Mouse (Mus musculus) thymus, postnatal 36 days (tissue): ENCODE data around the gene Irs1.

ENCODE experiments used
- DNase-seq, 2 experiments: peaks; one replicate each; pipeline ENCODE4 v3.0.0; 2022; ENCODE audit warnings: mixed read lengths in 2 of 2

The Irs1 gene

DNA sequence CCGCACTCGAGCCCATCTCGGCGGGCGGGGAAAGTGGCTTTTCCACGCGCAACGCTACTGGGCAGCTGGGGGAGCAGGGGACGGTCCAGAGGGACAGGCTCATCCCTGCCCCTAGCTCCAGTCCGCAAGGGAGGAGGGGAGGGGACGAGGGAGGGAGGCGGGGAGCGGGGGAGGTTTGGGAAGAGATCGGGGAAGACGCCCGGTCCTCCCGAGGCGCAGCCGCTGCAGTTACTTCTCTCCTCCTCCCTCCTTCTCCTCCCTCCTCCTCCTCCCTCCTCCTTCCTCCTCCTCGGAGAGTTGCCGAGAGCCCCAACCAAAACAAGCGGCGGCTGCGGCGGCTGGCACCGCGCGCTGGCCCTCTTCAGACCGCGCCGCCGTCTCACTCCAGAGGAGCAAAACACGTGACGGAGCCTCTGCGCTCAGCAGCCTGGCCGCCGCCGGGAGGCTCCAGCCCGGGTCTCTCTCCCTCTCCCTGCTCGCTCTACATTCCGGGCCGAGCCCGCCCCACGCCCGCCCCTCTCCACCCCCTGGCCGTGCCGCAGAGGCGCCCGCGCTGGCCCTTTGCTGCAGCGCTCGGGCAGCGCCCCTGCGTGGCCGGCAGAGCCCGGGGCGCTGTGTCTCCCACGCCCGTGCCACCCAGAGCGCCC, at the start of gene Irs1:
Gene Irs1 (minus strand): TSS at position 266 of the 647 bp plus-strand sequence.
- peak; percentile 22 to 38 for DNase-seq

- DNase-seq, result no peak
Measured at GRCm38 (mm10) chr1:82334506-82334905, 43.3 kb upstream of the Irs1 start.

DNA sequence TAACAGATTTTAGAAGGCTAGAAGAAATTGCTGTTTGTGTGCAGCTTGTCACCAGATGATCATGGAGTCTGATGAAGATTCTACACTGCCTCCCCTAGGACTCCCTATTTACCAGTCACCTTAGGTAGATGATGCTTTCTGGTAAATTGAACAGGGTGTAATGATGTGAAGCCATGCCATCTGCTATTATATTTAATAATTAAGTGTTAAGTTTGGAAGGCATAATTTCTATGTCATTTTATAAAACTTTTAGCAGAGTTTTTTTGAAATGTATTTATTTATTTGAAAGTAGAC, 38.7 kb upstream of the Irs1 start:
- no peak for DNase-seq

DNA sequence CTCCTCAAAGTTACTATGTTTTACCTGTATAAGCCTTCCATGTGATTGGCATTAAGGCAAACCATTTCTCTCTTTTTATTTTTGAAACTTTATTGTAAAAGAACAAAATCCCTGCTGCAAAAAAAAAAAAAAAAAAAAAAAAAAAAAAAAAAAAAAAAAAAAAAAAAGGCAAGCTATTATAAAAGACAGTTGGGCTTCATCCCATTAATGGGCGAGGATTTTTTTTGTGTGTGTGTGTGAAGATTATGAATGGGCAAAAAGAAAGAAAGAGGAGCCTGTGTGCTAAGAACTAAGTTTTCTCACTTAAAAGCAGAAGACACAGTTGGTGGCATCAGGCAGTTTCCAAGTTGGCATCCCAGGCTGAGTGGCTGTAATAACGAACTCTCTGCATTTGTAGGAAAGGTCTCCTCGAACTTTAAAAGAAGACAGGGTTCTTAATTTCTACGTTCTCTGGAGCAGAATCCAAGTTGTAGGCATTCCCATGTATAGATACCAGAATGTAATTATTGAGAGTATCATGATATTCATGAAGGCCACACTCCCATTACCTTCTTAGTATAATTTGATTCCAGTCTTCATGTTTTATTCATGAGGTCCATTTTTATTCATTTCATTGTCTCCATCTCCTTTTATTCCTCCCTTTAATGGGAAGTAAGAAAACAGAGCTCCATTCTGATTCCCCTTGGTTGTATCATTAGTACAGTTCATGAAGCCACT, 38.2 kb upstream of the Irs1 start:
- DNase-seq, result no peak

GRCm38 (mm10) chr1:82328033-82328775, 37.0 kb upstream of the Irs1 start:
- no peak for DNase-seq

DNA sequence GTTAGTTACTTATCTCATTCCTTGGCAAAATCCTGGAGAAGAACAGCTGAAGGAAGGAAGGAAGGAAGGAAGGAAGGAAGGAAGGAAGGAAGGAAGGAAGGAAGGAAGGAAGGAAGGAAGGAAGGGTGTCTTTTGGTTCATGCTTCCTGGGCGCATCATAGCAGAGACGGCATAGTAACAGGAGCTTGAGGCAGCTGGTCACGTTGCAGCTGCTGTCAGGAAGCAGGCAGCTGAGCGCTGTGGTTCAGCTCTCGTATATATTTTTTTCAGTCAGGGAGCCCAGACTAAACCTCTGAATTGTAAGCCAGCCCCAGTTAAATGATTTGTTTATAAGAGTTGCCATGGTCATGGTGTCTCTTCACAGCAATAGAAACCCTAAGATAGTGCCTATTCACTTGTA, 34.9 kb upstream of the Irs1 start:
- DNase-seq, result no peak

DNA sequence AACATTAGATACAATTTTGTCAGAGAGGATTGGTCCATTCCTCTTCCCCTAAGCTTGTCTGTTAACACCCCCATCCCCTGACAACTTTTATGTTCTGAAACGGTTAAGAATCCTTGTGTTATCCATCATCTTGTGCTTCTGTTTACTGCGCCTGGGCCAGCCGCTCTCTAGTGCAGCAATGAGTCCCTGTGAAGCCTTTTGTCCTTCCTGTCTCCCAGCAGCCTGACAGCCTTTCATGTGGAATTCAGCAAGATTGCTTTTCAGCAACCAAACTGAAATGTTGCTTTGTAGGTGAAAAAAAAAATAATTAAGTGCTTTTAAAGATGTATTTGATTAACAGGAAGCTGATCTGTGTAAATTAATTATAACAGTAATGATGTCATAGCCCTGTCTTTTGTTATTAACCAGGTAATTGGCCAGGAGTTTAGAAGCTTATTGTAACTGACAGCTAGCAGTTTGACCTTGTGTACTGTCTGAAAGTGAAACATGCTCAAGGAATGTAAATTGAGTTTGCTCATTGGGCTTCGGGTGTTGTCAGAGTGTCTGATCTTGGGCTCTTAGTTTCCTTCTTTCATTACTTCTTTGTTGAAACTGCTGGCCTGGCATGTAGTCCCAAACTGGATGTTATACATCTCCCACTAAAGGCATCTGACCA, 33.0 kb upstream of the Irs1 start:
- DNase-seq, result no peak

- no peak for DNase-seq
Measured at GRCm38 (mm10) chr1:82321441-82321840, 30.2 kb upstream of the Irs1 start.

DNA sequence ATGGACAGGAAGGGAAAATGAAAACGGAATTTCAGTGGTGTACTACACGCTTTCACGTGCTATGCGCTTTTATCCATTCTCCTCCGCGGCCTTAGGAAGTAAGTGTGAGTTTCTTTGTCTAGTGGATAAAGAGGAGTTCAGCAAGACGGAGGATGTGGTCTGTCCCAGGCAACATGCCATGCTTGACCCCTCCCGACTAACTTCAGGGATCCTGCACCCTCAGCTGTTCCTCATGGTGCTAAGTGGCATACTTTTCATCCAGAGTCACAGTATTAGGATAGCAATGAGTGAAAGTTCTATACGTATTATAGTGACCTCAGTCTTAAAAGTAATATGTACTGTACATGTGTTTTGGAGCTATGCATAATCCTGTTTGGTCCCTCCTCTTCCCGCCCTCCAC, 29.6 kb upstream of the Irs1 start:
- no peak for DNase-seq

GRCm38 (mm10) chr1:82320456-82320855, 29.2 kb upstream of the Irs1 start:
- DNase-seq, result no peak

- DNase-seq, result peak in 1 of 2 experiments; percentile 66
Measured at GRCm38 (mm10) chr1:82316746-82317126, 25.5 kb upstream of the Irs1 start.

GRCm38 (mm10) chr1:82316111-82316745, 25.0 kb upstream of the Irs1 start, which contains the start of gene Rhbdd1:
Gene Rhbdd1, plus strand, starts transcription at chr1:82316452.
- peak; percentile 95 to 96 for DNase-seq

DNA sequence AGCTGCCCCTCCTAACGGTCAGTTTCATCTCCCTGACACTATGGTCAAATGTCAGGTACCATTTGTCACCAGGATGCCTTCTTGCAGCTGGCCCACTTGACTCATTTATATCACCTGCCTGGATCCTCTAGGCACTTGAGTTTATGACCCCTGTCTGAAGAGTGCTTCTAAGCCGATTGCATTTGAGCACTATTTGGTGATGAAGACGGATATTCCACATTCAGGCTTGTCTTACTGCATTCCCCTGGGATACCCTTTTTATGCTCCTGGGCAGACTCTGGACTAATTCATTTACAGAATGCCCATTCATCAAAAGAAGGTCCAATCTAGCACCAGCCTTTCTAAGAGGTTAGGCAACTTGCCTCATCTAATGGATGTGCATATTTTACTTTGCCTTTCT, 13.3 kb upstream of the Irs1 start:
- no peak for DNase-seq

GRCm38 (mm10) chr1:82298586-82298985, 7.4 kb upstream of the Irs1 start:
- DNase-seq, result no peak

DNA sequence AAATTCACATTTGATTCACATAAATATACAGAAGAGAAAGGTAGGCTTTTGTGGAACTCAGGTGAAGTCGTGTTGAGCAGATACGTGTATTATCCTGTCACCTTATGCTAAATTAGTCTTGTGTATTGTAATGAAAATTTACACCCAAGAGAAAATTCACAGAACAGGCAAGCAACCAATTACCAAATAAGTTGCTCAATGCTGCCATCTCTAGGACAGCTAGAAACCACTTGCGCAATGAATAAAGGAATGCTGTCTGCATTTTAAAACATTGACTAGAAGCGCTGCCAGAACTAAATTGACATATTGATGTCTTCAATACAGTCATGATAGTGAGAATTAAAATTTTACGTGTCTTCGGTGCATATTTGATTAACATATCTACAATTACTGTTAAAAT, 2.9 kb upstream of the Irs1 start:
- DNase-seq, result no peak

DNA sequence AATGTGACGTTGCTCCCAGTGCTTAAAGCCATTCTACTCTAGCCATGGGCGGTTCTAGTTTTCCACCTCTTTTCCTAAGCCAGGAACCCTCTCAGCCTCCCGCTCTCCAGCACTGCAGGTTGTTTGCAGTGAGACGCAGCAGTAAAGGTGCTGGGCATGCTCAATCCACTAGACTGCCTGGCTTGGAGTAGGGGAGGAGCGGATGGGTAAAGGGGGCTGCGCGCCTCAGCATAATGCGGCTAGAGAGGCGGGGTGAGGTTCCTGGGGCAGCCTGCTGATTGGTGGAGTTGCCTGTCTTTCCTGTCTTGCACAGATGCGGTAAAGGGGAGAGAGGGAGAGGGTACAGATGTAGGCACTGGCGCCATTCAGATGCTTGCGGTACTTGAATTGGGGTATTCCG, 1.6 kb upstream of the Irs1 start:
- peak; percentile 30 to 52 for DNase-seq

DNA sequence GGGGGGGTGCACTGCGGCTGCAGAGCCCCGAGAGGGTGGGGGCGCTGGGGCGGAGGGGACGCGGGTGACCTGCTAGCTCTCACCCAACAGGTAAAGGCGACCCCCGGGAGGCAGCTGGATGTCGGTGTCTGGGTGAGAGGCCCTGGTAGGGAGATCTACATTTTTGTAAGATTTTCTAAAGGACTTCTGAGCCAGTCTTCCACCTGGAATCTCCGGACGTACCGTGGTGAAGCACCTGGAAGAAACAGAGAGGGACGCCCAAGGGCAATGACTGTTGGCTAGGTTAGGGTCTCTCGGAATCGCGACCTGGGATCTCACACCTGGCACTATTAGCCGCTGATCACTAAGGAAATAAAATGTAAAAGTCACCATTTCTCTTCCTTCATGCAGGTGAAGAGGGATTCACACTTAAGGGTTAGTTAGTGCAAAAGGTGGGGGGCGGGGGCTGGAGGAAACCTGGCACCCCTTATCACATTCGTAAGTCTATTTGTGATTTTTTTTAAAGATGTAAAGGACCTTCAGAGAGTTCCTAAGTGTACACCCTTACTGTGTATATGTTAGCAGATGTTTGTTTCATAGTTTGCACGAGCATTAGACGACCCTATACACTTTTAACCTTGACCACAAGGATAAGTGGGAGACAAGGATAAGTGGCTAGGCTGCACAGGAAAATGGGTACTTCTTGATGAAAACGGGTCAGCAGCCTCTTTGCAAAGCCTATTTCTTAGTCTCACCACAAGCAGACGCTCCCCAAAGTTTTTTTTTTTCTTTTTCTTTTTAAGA, 905 bp upstream of the Irs1 start:
- DNase-seq, result peak in 1 of 2 experiments; percentile 2

DNA sequence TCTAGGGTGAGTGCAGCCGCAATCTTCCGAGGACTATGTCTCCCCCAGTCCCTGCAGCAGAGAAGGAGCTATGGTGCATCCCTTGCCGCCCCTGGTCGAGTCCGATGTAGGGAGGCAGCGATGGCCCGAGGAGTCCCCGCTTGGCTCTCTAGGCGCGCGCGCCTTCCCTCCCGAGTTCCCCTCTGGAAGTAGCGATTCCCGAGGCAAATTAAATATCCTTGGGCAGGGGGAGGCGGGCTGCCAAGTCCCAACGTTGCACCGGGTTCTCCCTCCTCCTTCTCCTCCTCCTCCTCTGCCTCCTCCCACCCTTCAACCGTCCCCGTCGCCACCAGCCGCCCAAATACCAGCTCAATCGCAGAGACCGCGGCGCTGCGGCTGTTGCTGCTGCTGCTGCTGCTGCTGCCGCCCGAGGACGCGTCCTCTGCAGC, 479 bp downstream of the Irs1 start:
- DNase-seq, result peak in 1 of 2 experiments; percentile 27

GRCm38 (mm10) chr1:82289990-82290681, 1.1 kb downstream of the Irs1 start:
- DNase-seq, result peak; percentile 10 to 20

DNA sequence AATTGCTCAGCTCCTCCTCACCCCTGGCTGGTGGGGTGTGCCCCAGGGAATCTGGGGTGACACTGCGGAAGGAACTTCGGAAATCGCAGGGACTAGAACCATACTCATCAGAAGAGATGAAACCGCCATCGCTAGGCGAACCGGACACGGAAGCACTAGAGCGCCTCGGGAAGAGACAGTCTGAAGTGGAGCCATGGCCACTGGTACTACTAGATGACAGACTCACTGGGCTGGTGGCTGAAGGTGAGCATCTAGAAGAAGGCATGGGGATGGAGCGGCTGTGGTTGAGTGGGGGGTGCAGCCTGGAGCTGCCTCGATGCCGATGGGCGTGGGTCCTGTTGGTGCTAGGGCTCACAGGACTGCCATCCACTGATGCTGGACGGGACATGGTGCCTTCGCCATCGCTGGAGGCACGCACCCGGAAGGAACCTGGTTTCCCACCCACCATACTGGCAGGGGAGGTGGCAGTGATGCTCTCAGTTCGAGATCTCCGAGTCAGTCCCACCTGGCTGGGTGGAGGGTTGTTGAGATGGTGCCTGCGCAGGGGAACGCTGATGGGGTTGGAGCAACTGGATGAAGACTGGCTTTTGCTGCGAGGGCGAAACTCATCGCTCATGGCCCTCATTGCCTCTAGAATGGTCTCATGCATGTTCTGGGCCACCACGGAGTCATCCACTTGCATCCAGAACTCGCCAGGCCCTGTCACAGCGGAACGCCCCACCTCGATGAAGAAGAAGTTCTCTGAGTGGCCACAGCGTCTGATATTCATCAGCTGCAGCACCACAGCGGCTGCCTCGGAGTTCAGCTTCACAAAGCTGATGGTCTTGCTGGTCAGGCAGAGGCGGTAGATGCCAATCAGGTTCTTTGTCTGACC, 1.9 kb downstream of the Irs1 start:
- peak in 1 of 2 experiments; percentile 3 for DNase-seq
